Mouse (Mus musculus) MEL (cell line): ENCODE measurements around the gene Fbxo36. TPM values are rescaled to one million over a fixed set of nuclear protein-coding genes. Genes with fewer than 3 reads are reported as not detected.

Experiments
- DNase-seq: peaks from one replicate; pipeline ENCODE4 v3.0.0; 2011; ENCODE audit warnings: low read depth, low spot score
- H3K27ac ChIP-seq: 2 replicates; pipeline ENCODE4 v1.5.1; 2012; ENCODE audit warnings: low read depth, mild to moderate bottlenecking, control low read depth, low read length, moderate library complexity; ENCODE audit not compliant: control insufficient read depth
- H3K27me3 ChIP-seq, 2 experiments: fragments of 150-350 bp in 1 of 2; sonication (generic) in 1 of 2; 2 replicates each; pipeline ENCODE4 v1.6.1; 2012; ENCODE audit warnings: low read length in 2 of 2, mild to moderate bottlenecking in 2 of 2, improper control_type of control experiment in 1 of 2, moderate library complexity in 1 of 2; ENCODE audit not compliant: insufficient read depth in 2 of 2, control insufficient read depth in 1 of 2
- H3K36me3 ChIP-seq, 2 experiments: 2 replicates each; pipeline ENCODE4 v1.6.1; 2012 to 2014; ENCODE audit warnings: low read length in 2 of 2, improper control_type of control experiment in 1 of 2, inconsistent platforms in 1 of 2, mild to moderate bottlenecking in 1 of 2; ENCODE audit not compliant: insufficient read depth in 2 of 2, control insufficient read depth in 1 of 2
- H3K4me1 ChIP-seq, 2 experiments: fragments of 150-350 bp in 1 of 2; sonication (generic) in 1 of 2; 2 replicates each; pipeline ENCODE4 v1.6.1; 2012; ENCODE audit warnings: low read length in 2 of 2, improper control_type of control experiment in 1 of 2, mild to moderate bottlenecking in 1 of 2; ENCODE audit not compliant: insufficient read depth in 2 of 2, control insufficient read depth in 1 of 2
- H3K4me3 ChIP-seq, 2 experiments: fragments of 150-350 bp in 1 of 2; sonication (generic) in 1 of 2; 2 replicates each; pipeline ENCODE4 v1.5.1; 2012; ENCODE audit warnings: low read depth in 2 of 2, low read length in 2 of 2, mild to moderate bottlenecking in 2 of 2, moderate library complexity in 2 of 2, control low read depth in 1 of 2, improper control_type of control experiment in 1 of 2; ENCODE audit not compliant: control insufficient read depth in 1 of 2, insufficient read depth in 1 of 2
- H3K79me2 ChIP-seq: 2 replicates; pipeline ENCODE4 v1.6.1; 2012; ENCODE audit warnings: mild to moderate bottlenecking, low read length, moderate library complexity; ENCODE audit not compliant: control insufficient read depth, poor library complexity, insufficient read depth
- H3K9ac ChIP-seq: 2 replicates; pipeline ENCODE4 v1.6.1; 2012; ENCODE audit warnings: low read depth, mild to moderate bottlenecking, control low read depth, low read length, moderate library complexity; ENCODE audit not compliant: control insufficient read depth, poor library complexity, severe bottlenecking
- H3K9me3 ChIP-seq: fragments of 150-350 bp; sonication (generic); replicated peaks from 2 replicates; pipeline ENCODE4 v1.6.1; 2012; ENCODE audit warnings: mild to moderate bottlenecking, low read length, improper control_type of control experiment, moderate library complexity; ENCODE audit not compliant: insufficient read depth
- BHLHE40 ChIP-seq: IDR thresholded peaks from 2 replicates; pipeline ENCODE4 v1.6.1; 2012; ENCODE audit warnings: low read depth, mild to moderate bottlenecking, inconsistent platforms, low read length, improper control_type of control experiment, borderline replicate concordance
- CHD1 ChIP-seq: IDR thresholded peaks from 2 replicates; pipeline ENCODE4 v1.6.1; 2012; ENCODE audit warnings: low read depth, mild to moderate bottlenecking, inconsistent platforms, low read length, improper control_type of control experiment
- CHD2 ChIP-seq: IDR thresholded peaks from 2 replicates; pipeline ENCODE4 v1.6.1; 2011; ENCODE audit warnings: low read length, improper control_type of control experiment
- CTCF ChIP-seq, 3 experiments: IDR thresholded peaks in 2 of 3; conservative IDR thresholded peaks in 1 of 3; 2 replicates each; pipeline ENCODE4 v1.5.1; 2011 to 2012; ENCODE audit warnings: low read length in 3 of 3, low read depth in 2 of 3, mild to moderate bottlenecking in 2 of 3, improper control_type of control experiment in 1 of 3, inconsistent platforms in 1 of 3, mixed read lengths in 1 of 3, moderate library complexity in 1 of 3; ENCODE audit not compliant: control insufficient read depth in 1 of 3, insufficient read depth in 1 of 3, poor library complexity in 1 of 3, severe bottlenecking in 1 of 3
- E2F4 ChIP-seq: IDR thresholded peaks from 2 replicates; pipeline ENCODE4 v1.6.1; 2011; ENCODE audit warnings: low read depth, low read length, improper control_type of control experiment, borderline replicate concordance
- ELF1 ChIP-seq: IDR thresholded peaks from 2 replicates; pipeline ENCODE4 v1.6.1; 2014; ENCODE audit warnings: low read depth, mild to moderate bottlenecking, inconsistent platforms, low read length, improper control_type of control experiment, moderate library complexity
- EP300 ChIP-seq, 2 experiments: IDR thresholded peaks; 2 replicates each; pipeline ENCODE4 v1.6.1; 2011; ENCODE audit warnings: improper control_type of control experiment in 2 of 2, low read length in 2 of 2, low read depth in 1 of 2, mild to moderate bottlenecking in 1 of 2
- ETS1 ChIP-seq: IDR thresholded peaks from 2 replicates; pipeline ENCODE4 v1.6.1; 2012; ENCODE audit warnings: low read depth, mild to moderate bottlenecking, inconsistent platforms, low read length, improper control_type of control experiment, moderate library complexity
- GABPA ChIP-seq: IDR thresholded peaks from 2 replicates; pipeline ENCODE4 v1.6.1; 2012; ENCODE audit warnings: low read depth, mild to moderate bottlenecking, inconsistent platforms, low read length, improper control_type of control experiment, moderate library complexity
- GATA1 ChIP-seq: IDR thresholded peaks from 2 replicates; pipeline ENCODE4 v1.6.1; 2011; ENCODE audit warnings: low read depth, low read length, improper control_type of control experiment
- HCFC1 ChIP-seq: IDR thresholded peaks from 2 replicates; pipeline ENCODE4 v1.6.1; 2012; ENCODE audit warnings: low read depth, mild to moderate bottlenecking, inconsistent platforms, low read length, improper control_type of control experiment, moderate library complexity
- JUND ChIP-seq: IDR thresholded peaks from 2 replicates; pipeline ENCODE4 v1.6.1; 2011; ENCODE audit warnings: low read depth, mild to moderate bottlenecking, improper control_type of control experiment, low read length
- MAFK ChIP-seq: IDR thresholded peaks from 2 replicates; pipeline ENCODE4 v1.6.1; 2011; ENCODE audit warnings: low read depth, mild to moderate bottlenecking, low read length, improper control_type of control experiment, borderline replicate concordance
- MAX ChIP-seq: IDR thresholded peaks from 2 replicates; pipeline ENCODE4 v1.6.1; 2011; ENCODE audit warnings: low read length, improper control_type of control experiment
- MXI1 ChIP-seq: IDR thresholded peaks from 2 replicates; pipeline ENCODE4 v1.6.1; 2011; ENCODE audit warnings: mild to moderate bottlenecking, low read depth, low read length, improper control_type of control experiment
- MYB ChIP-seq: IDR thresholded peaks from 2 replicates; pipeline ENCODE4 v1.6.1; 2011; ENCODE audit warnings: mild to moderate bottlenecking, low read depth, low read length, improper control_type of control experiment
- NRF1 ChIP-seq: IDR thresholded peaks from 2 replicates; pipeline ENCODE4 v1.6.1; 2014; ENCODE audit warnings: low read depth, mild to moderate bottlenecking, inconsistent platforms, low read length, improper control_type of control experiment, moderate library complexity; ENCODE audit not compliant: poor library complexity, insufficient read depth, severe bottlenecking
- POLR2AphosphoS2 ChIP-seq: IDR thresholded peaks from 2 replicates; pipeline ENCODE4 v1.6.1; 2011; ENCODE audit warnings: low read length, improper control_type of control experiment
- POLR2AphosphoS5 ChIP-seq: IDR thresholded peaks from 2 replicates; pipeline ENCODE4 v1.6.1; 2012; ENCODE audit warnings: low read depth, borderline replicate concordance, mild to moderate bottlenecking, inconsistent platforms, low read length, moderate library complexity, mixed read lengths
- RAD21 ChIP-seq: IDR thresholded peaks from 2 replicates; pipeline ENCODE4 v1.6.1; 2011; ENCODE audit warnings: mild to moderate bottlenecking, low read depth, low read length, improper control_type of control experiment
- RCOR1 ChIP-seq: IDR thresholded peaks from 2 replicates; pipeline ENCODE4 v1.6.1; 2012; ENCODE audit warnings: low read depth, mild to moderate bottlenecking, inconsistent platforms, low read length, improper control_type of control experiment
- SIN3A ChIP-seq: IDR thresholded peaks from 2 replicates; pipeline ENCODE4 v1.6.1; 2012; ENCODE audit warnings: low read length, improper control_type of control experiment, inconsistent platforms
- SMC3 ChIP-seq: IDR thresholded peaks from 2 replicates; pipeline ENCODE4 v1.6.1; 2011; ENCODE audit warnings: low read depth, low read length, improper control_type of control experiment
- TBP ChIP-seq: IDR thresholded peaks from 2 replicates; pipeline ENCODE4 v1.8.0; 2011; ENCODE audit warnings: low read depth, low read length, improper control_type of control experiment
- TCF12 ChIP-seq: IDR thresholded peaks from 2 replicates; pipeline ENCODE4 v1.6.1; 2014; ENCODE audit warnings: low read depth, mild to moderate bottlenecking, inconsistent platforms, low read length, improper control_type of control experiment, moderate library complexity
- UBTF ChIP-seq: IDR thresholded peaks from 2 replicates; pipeline ENCODE4 v1.6.1; 2012; ENCODE audit warnings: low read depth, mild to moderate bottlenecking, inconsistent platforms, low read length, improper control_type of control experiment, moderate library complexity, borderline replicate concordance; ENCODE audit not compliant: insufficient read depth
- USF2 ChIP-seq, 2 experiments: IDR thresholded peaks; 2 replicates each; pipeline ENCODE4 v1.6.1; 2011 to 2012; ENCODE audit warnings: improper control_type of control experiment in 2 of 2, low read length in 2 of 2, borderline replicate concordance in 1 of 2, inconsistent platforms in 1 of 2, low read depth in 1 of 2, mild to moderate bottlenecking in 1 of 2; ENCODE audit not compliant: insufficient read depth in 1 of 2
- ZKSCAN1 ChIP-seq: IDR thresholded peaks from 2 replicates; pipeline ENCODE4 v1.6.1; 2012; ENCODE audit warnings: low read depth, mild to moderate bottlenecking, inconsistent platforms, low read length, improper control_type of control experiment, moderate library complexity
- ZMIZ1 ChIP-seq: IDR thresholded peaks from 2 replicates; pipeline ENCODE4 v1.6.1; 2012; ENCODE audit warnings: low read depth, mild to moderate bottlenecking, inconsistent platforms, low read length, improper control_type of control experiment, moderate library complexity
- polyA plus RNA-seq, 2 experiments: library from polyadenylated mRNA; stranded (reverse) in 1 of 2; unstranded in 1 of 2; fragments of >175 nt in 1 of 2; fragments of >200 nt in 1 of 2; gene quantifications; 2 replicates each; pipeline versions ENCODE4 v1.2.1 to v1.2.4; 2012; ENCODE audit warnings: low replicate concordance in 2 of 2, low read depth in 1 of 2; ENCODE audit not compliant: insufficient read length in 2 of 2, insufficient read depth in 1 of 2, missing spikeins in 1 of 2
- total RNA-seq: library from RNA; depleted of rRNA; stranded (reverse); fragments of 300-350 nt; gene quantifications from 2 replicates; pipeline ENCODE4 v1.2.3, GENCODE M21; 2012

The Fbxo36 gene
- total and polyA plus RNA-seq, 3 experiments, result 2.5 to 2.9 TPM; not detected in 1

- H3K4me1 ChIP-seq, result no peaks in the 10 kb centered on the region
- no peak for TF ChIP-seq MXI1
- TF ChIP-seq MAX, result no peak
- TF ChIP-seq JUND, result no peak
- TF ChIP-seq RAD21, result no peak
- TF ChIP-seq TCF12, result no peak
- no peak for TF ChIP-seq MYB
- TF ChIP-seq BHLHE40, result no peak
- no peak for TF ChIP-seq CHD2
- no peak for TF ChIP-seq CTCF (IDR thresholded peaks at IDR 0.05 in 2 of 3, conservative IDR thresholded peaks at IDR 0.05 in 1 of 3; ENCODE audit: control insufficient read depth in 1 of 3, insufficient read depth in 1 of 3, low read depth in 2 of 3, low read length in 3 of 3, poor library complexity in 1 of 3, severe bottlenecking in 1 of 3)
- no peak for TF ChIP-seq TBP
- TF ChIP-seq RCOR1, result no peak
- TF ChIP-seq SMC3, result no peak
- TF ChIP-seq CHD1, result no peak
- no peak for TF ChIP-seq USF2 (IDR thresholded peaks at IDR 0.05; ENCODE audit: borderline replicate concordance in 1 of 2, insufficient read depth in 1 of 2, low read depth in 1 of 2, low read length in 2 of 2)
- TF ChIP-seq ZMIZ1, result no peak
- no peak for TF ChIP-seq UBTF
- TF ChIP-seq POLR2AphosphoS5, result no peak
- TF ChIP-seq POLR2AphosphoS2, result no peak
- no peak for TF ChIP-seq ETS1
- no peak for TF ChIP-seq GATA1
- no peaks in the 10 kb centered on the region for H3K79me2 ChIP-seq
- DNase-seq, result no peak
- no peaks in the 10 kb centered on the region for H3K27me3 ChIP-seq
- H3K9me3 ChIP-seq, result no peaks in the 10 kb centered on the region
- H3K4me3 ChIP-seq, result no peak overlapping the region
- H3K9ac ChIP-seq, result no peak overlapping the region
- no peak overlapping the region for H3K27ac ChIP-seq
- H3K36me3 ChIP-seq, result no peaks in the 10 kb centered on the region; a peak in 1 of 4 replicates
Measured at GRCm38 (mm10) chr1:84940322-84940721, 100.7 kb downstream of the Fbxo36 start.

DNA sequence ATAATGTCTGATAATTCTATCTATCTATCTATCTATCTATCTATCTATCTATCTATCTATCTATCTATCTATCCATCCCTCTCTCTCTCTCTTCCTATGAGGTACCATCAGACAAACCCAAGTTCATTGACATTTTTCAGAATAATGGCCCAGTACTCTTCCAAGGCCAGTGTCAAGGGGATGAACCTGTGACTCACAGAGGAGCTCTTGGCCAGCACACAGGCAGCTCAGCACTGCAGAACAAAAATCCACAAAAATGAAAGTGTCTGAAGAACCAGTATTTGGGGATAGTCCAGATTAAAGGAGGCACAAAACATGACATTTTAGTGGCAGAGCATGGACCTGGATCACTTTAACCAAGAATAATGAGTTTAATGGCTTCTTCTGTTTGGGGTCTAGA, 103.0 kb downstream of the Fbxo36 start:
- Histone ChIP-seq H3K36me3 (no peaks in the 10 kb centered on the region), H3K9ac (no peak overlapping the region), H3K79me2 (no peaks in the 10 kb centered on the region), H3K27me3 (no peaks in the 10 kb centered on the region), H3K4me3 (no peak overlapping the region), H3K27ac (no peak overlapping the region), H3K9me3 (no peaks in the 10 kb centered on the region), H3K4me1 (no peaks in the 10 kb centered on the region)
- DNase-seq, result no peak
- no peak for TF ChIP-seq TCF12
- no peak for TF ChIP-seq EP300 (IDR thresholded peaks at IDR 0.05; ENCODE audit: low read depth in 1 of 2, low read length in 2 of 2)
- TF ChIP-seq GABPA, result no peak
- TF ChIP-seq ELF1, result no peak
- TF ChIP-seq SIN3A, result no peak
- no peak for TF ChIP-seq HCFC1
- no peak for TF ChIP-seq MAX
- no peak for TF ChIP-seq CHD2
- TF ChIP-seq RCOR1, result no peak
- TF ChIP-seq JUND, result no peak
- no peak for TF ChIP-seq ZKSCAN1
- TF ChIP-seq ETS1, result no peak
- TF ChIP-seq MYB, result no peak
- no peak for TF ChIP-seq SMC3
- no peak for TF ChIP-seq E2F4
- TF ChIP-seq MAFK, result no peak
- no peak for TF ChIP-seq BHLHE40
- no peak for TF ChIP-seq GATA1
- no peak for TF ChIP-seq POLR2AphosphoS2
- TF ChIP-seq NRF1, result no peak
